Comparison of ENCODE assay signal across 9 mouse cellular contexts in genomic region chr14:76948948-76949347, GRCm38 (mm10).
DNase-seq lines count a peak whose midpoint lies in the region; ATAC-seq lines count a peak whose summit lies in the region.
"Had no signal": no experiment of that assay in that cellular context is flagged by ENCODE, and none has a peak within 500 bp of the region (broad histone marks: within the 10 kb centered on the region; RNA-seq: fewer than 3 reads in every experiment).

No protein-coding gene starts in this region.

- 57% methylated on average over 3 of the region's 3 CpGs for WGBS in hindbrain, embryonic 15.5 days

- no peak overlapping the region for H3K4me2 ChIP-seq in hindbrain, embryonic 15.5 days

- H3K4me1 ChIP-seq in hindbrain, embryonic 15.5 days (replicated peaks), result peaks cover 17% of the 10 kb centered on the region; the same call in 1 of the 2 replicates

- H3K9me3 ChIP-seq in hindbrain, embryonic 15.5 days, result no peaks in the 10 kb centered on the region

- ATAC-seq in hindbrain, embryonic 15.5 days (ENCODE audit: low FRiP score, low read depth), result no peak
- ATAC-seq in CD4-positive, CD25-positive, alpha-beta regulatory T cell, adult 4 months, result no peak

- H3K4me3 ChIP-seq in hindbrain, embryonic 15.5 days, result no peak overlapping the region

- H3K9ac ChIP-seq in hindbrain, embryonic 15.5 days, result no peak overlapping the region

- DNase-seq in kidney, adult 11 months, result peak; percentile 35
- no peak for DNase-seq in kidney, adult 18-20 months
- peak; percentile 41 to 50 for DNase-seq in cerebellum, postnatal 14 days
- DNase-seq in lung, postnatal 14 days, result peak; percentile 49
- no peak for DNase-seq in Muller cell, postnatal 12 days (ENCODE audit: inconsistent ontology term)
- DNase-seq in embryo, embryonic 10.5 days (ENCODE audit: low spot score), result no peak

- no peaks in the 10 kb centered on the region for H3K36me3 ChIP-seq in hindbrain, embryonic 15.5 days

- H3K27me3 ChIP-seq in hindbrain, embryonic 15.5 days, result no peaks in the 10 kb centered on the region

- H3K27ac ChIP-seq in hindbrain, embryonic 15.5 days (replicated peaks), result peak overlapping the region; percentile 40
- H3K27ac ChIP-seq: macrophage had no signal

Comparison
In these comparisons a context has a peak if more than half of its experiments do, and no peak if none do; other contexts are left out.
1. DNase-seq: peak in kidney, adult 11 months (single experiment), cerebellum, postnatal 14 days (2 of 2) and lung, postnatal 14 days (single experiment); none in kidney, adult 18-20 months (single experiment), Muller cell, postnatal 12 days (single experiment) and embryo, embryonic 10.5 days (single experiment).